Comparison of ENCODE assay signal across 10 mouse cellular contexts in the genomic region with DNA sequence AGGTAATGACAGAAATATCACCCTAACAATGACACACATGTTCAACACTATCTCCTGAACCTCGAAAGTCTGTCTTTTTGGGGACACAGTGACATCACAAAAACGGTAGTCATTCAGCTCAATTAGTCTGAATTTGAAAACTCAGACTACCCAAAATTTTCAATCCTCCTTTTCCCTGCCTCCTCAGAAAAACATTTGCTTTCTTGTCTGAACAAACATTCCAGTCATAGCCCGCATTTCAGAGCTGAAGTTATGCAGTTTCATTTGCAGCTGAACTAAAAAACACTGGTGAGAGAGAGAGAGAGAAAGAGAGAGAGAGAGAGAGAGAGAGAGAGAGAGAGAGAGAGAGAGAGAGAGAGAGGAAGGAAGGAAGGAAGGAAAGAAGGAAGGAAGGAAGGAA. TPM values are rescaled to one million over a fixed set of nuclear protein-coding genes. Genes with fewer than 3 reads are reported as not detected.
A peak's percentile ranks its signal among the peaks of the same experiment; 100 is the strongest.
DNase-seq lines count a peak whose midpoint lies in the region; ATAC-seq and TF ChIP-seq lines count a peak whose summit lies in the region.
"Had no signal": no experiment of that assay in that cellular context is flagged by ENCODE, and none has a peak within 500 bp of the region (broad histone marks: within the 10 kb centered on the region; RNA-seq: fewer than 3 reads in every experiment).

No protein-coding gene starts in this region.

- no peak for TF ChIP-seq CTCF in embryonic fibroblast, embryonic 13.5 days (IDR thresholded peaks at IDR 0.05; ENCODE audit: borderline replicate concordance, insufficient read depth, low read length)

- H3K27ac ChIP-seq in heart, embryonic 14.5 days (replicated peaks in 1 of 2; ENCODE audit: control insufficient read depth in 1 of 2, insufficient read depth in 1 of 2, low read depth in 2 of 2, low read length in 2 of 2): peak overlapping the region; percentile 54 to 70; a peak in 3 of 4 replicates
- H3K27ac ChIP-seq in limb, embryonic 14.5 days (replicated peaks; ENCODE audit: low read depth, low read length): peak overlapping the region; percentile 38; the same call in 1 of the 2 replicates
- H3K27ac ChIP-seq in limb, embryonic 10.5 days: no peak overlapping the region
- H3K27ac ChIP-seq in embryonic fibroblast, embryonic 13.5 days (ENCODE audit: insufficient read depth, low read length): peak overlapping the region; percentile 96
- H3K27ac ChIP-seq: neural tube, embryonic 13.5 days had no signal

- peak overlapping the region; percentile 22; the same call in 1 of the 2 replicates for H3K4me2 ChIP-seq in heart, embryonic 14.5 days (ENCODE audit: low read length)
- no peak overlapping the region for H3K4me2 ChIP-seq in limb, embryonic 14.5 days (replicated peaks; ENCODE audit: low read depth, low read length, severe bottlenecking)
- H3K4me2 ChIP-seq: neural tube, embryonic 13.5 days had no signal

- peaks cover 24% of the 10 kb centered on the region for H3K36me3 ChIP-seq in heart, embryonic 14.5 days (ENCODE audit: control insufficient read depth, insufficient read depth, low read length)
- peaks cover 4% of the 10 kb centered on the region; the same call in 1 of the 2 replicates for H3K36me3 ChIP-seq in limb, embryonic 14.5 days (ENCODE audit: control insufficient read depth, insufficient read depth, low read length)
- 0 out of 2 replicates have a peak, but pooled peaks cover 5% of the 10 kb centered on the region for H3K36me3 ChIP-seq in limb, embryonic 10.5 days
- H3K36me3 ChIP-seq: hindbrain, embryonic 15.5 days; neural tube, embryonic 13.5 days had no signal

- no peaks in the 10 kb centered on the region for H3K9me3 ChIP-seq in heart, embryonic 14.5 days (ENCODE audit: control insufficient read depth, low read length)
- H3K9me3 ChIP-seq in limb, embryonic 14.5 days (ENCODE audit: control insufficient read depth, low read length): no peaks in the 10 kb centered on the region
- no peaks in the 10 kb centered on the region for H3K9me3 ChIP-seq in limb, embryonic 10.5 days (replicated peaks)
- H3K9me3 ChIP-seq: hindbrain, embryonic 15.5 days; neural tube, embryonic 13.5 days had no signal

- H3K9ac ChIP-seq in heart, embryonic 14.5 days (ENCODE audit: low read length): no peak overlapping the region
- H3K9ac ChIP-seq in limb, embryonic 14.5 days (ENCODE audit: low read depth, low read length, severe bottlenecking): no peak overlapping the region
- H3K9ac ChIP-seq: hindbrain, embryonic 15.5 days; neural tube, embryonic 13.5 days had no signal

- intact Hi-C loops in heart, postnatal 25 days (cut with DNase I): no loop called here

- peaks cover 26 to 52% of the 10 kb centered on the region in 2 experiments for H3K4me1 ChIP-seq in heart, embryonic 14.5 days (ENCODE audit: control insufficient read depth in 2 of 2, insufficient read depth in 2 of 2, low read length in 2 of 2)
- H3K4me1 ChIP-seq in limb, embryonic 14.5 days (ENCODE audit: control insufficient read depth, insufficient read depth, low read length): peaks cover 18% of the 10 kb centered on the region; the same call in 1 of the 2 replicates
- 0 out of 2 replicates have a peak, but pooled peaks cover 5% of the 10 kb centered on the region for H3K4me1 ChIP-seq in limb, embryonic 10.5 days
- H3K4me1 ChIP-seq in embryonic fibroblast, embryonic 13.5 days (ENCODE audit: control insufficient read depth, insufficient read depth, low read length): peaks cover 23% of the 10 kb centered on the region

- ATAC-seq in heart, embryonic 14.5 days (ENCODE audit: insufficient number of reproducible peaks, insufficient read depth, low FRiP score, low read depth): no peak
- ATAC-seq in limb, embryonic 14.5 days (ENCODE audit: low FRiP score, low read depth): no peak

- TF ChIP-seq POLR2A in limb, embryonic 14.5 days (IDR thresholded peaks at IDR 0.05; ENCODE audit: borderline replicate concordance, extremely low read depth, insufficient read depth, insufficient read length): no peak
- TF ChIP-seq POLR2A in embryonic fibroblast, embryonic 13.5 days (IDR thresholded peaks at IDR 0.05; ENCODE audit: low read depth, low read length): no peak

- H3K4me3 ChIP-seq in heart, embryonic 14.5 days (ENCODE audit: control insufficient read depth in 1 of 2, insufficient read depth in 1 of 2, low read depth in 1 of 2, low read length in 2 of 2): no peak overlapping the region
- no peak overlapping the region for H3K4me3 ChIP-seq in limb, embryonic 14.5 days (replicated peaks; ENCODE audit: low read length)
- no peak overlapping the region for H3K4me3 ChIP-seq in limb, embryonic 10.5 days
- H3K4me3 ChIP-seq in embryonic fibroblast, embryonic 13.5 days (ENCODE audit: insufficient read depth, low read length): no peak overlapping the region
- H3K4me3 ChIP-seq: hindbrain, embryonic 15.5 days; neural tube, embryonic 13.5 days had no signal

- WGBS in heart, embryonic 14.5 days: 31% methylated on average over 3 of the region's 3 CpGs
- 61% methylated on average over 3 of the region's 3 CpGs for WGBS in limb, embryonic 14.5 days
- WGBS in limb, embryonic 10.5 days: 84% methylated on average over 3 of the region's 3 CpGs

- no peaks in the 10 kb centered on the region for H3K27me3 ChIP-seq in heart, embryonic 14.5 days (ENCODE audit: control insufficient read depth, insufficient read depth, low read length)
- no peaks in the 10 kb centered on the region for H3K27me3 ChIP-seq in limb, embryonic 14.5 days (ENCODE audit: control insufficient read depth, insufficient read depth, low read length)
- H3K27me3 ChIP-seq in limb, embryonic 10.5 days (ENCODE audit: low read depth, poor library complexity, severe bottlenecking): no peaks in the 10 kb centered on the region
- H3K27me3 ChIP-seq: hindbrain, embryonic 15.5 days; neural tube, embryonic 13.5 days had no signal

- no peak for DNase-seq in heart, postnatal 25 days (ENCODE audit: low spot score)
- DNase-seq in limb, embryonic 14.5 days (ENCODE audit: low spot score): no peak
- no peak for DNase-seq in limb, embryonic 10.5 days (ENCODE audit: low spot score)
- peak; percentile 89 for DNase-seq in Muller cell, postnatal 12 days (ENCODE audit: inconsistent ontology term)
- no peak for DNase-seq in left cerebral cortex, adult 9 months (ENCODE audit: low spot score in 2 of 2)
- DNase-seq: liver had no signal

RNA-seq across cellular contexts. Expression of gene Gab1, which starts 23.2 kb away (rescaled TPM):
- polyA plus RNA-seq in heart, embryonic 14.5 days (2014; fragmentation: Nextera tagmentation; extraction: Ambion mirVana): 44.4 and 47.6 TPM in 2 replicates
- 10 to 100 TPM; 34.1 to 38.8 TPM for total RNA-seq in heart, postnatal 25 days (2021)
- 44.8 and 56.3 TPM in 2 replicates for polyA plus RNA-seq in limb, embryonic 14.5 days (2012; rRNA removed)
- polyA plus RNA-seq in limb, embryonic 14.5 days (2014; fragmentation: Nextera tagmentation; extraction: Ambion mirVana): 41.3 and 47.2 TPM in 2 replicates
- polyA plus RNA-seq in limb, embryonic 10.5 days (2016; fragmentation: Nextera tagmentation; extraction: Ambion mirVana): 10.6 and 14.2 TPM in 2 replicates
- 15.5 and 25.4 TPM in 2 replicates for polyA plus RNA-seq in embryonic fibroblast, embryonic 13.5 days (2011; ENCODE audit: insufficient read length, low read depth, missing spikeins)
